Mouse (Mus musculus) brain, embryonic 18.5 days (tissue): Measurements from ENCODE around the gene Arhgef3.

Experiments used
- DNase-seq: peaks from one replicate; pipeline ENCODE4 v3.0.0-alpha.2; 2012; ENCODE audit warnings: low read depth, low spot score

Arhgef3 gene

DNA sequence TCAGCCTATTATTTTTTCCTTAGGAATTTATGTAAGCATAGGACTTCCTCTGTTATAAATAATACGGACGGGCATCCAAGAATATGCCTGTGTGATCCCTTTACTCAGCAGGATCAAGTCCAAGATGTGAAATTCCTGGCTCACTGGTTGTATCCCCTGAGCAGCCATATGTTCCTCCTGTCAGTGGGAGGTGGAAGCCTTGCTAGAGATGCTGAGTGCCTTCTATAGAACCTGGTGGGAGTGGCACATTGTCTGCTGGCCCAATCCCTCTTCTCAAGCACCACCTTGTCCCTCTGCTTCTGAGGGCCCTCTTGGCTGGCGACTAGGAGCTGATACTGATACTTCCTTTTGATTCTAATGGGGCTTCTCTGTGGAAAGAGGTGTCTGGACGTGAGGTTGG, 155.1 kb downstream of the Arhgef3 start:
- DNase-seq: no peak

- DNase-seq: no peak
Measured at GRCm38 (mm10) chr14:27270466-27270865, 155.8 kb downstream of the Arhgef3 start.

GRCm38 (mm10) chr14:27271371-27272071, 156.8 kb downstream of the Arhgef3 start:
- no peak for DNase-seq

GRCm38 (mm10) chr14:27272072-27272834, 157.6 kb downstream of the Arhgef3 start:
- DNase-seq: no peak

DNA sequence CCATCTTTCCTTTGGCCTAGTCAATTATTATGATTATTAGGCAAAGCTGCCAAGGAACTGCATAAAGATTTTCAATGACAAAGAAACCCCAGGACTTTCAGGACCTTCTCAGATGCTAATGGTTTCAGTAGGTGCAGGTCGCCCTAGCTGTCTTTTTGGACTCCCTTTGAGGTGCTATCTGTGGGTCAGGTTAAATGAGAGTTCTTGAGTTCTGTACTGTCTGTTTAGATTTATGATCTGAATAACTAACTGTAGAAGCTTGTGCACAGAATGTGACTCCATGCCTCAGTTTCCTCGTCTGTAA, 158.1 kb downstream of the Arhgef3 start:
- DNase-seq: no peak

DNA sequence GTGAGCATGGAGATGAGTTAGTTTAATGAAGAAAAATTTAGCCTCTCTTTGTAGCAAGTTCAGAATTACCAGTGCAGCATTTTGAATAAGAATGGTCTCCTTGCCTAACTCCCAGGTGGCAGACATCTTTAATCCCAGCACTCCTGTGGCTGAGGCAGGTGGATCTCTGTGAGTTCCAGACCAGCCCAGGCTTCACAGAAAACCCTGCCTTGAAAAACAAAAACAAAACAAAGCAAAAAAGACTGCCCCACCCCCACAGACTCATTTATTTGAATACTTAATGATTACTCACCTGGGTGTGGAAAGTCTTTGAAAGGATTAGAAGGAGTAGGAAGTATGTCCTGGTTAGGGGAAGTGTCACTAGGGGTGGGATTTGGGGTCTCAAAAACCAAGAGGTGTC, 158.5 kb downstream of the Arhgef3 start:
- no peak for DNase-seq

DNA sequence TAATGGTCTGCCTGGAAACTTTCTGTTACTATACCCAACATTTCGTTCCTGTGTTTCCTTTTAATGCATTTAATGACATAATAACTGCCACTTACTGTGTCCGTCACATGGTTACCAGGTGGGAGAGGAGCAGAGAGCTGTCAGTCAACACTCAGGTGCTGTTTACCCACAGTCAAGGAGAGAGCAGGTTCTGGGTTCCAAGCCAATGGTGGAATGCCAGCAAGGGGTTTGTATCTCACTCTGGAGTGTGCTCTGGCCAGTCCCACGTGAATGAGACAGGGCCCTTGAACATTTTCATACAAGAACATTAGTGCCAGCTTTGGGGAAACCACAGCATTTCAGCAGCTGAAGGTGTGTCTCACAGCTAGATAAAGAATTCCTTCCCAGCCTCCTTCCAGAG, 162.6 kb downstream of the Arhgef3 start:
- DNase-seq: no peak

DNA sequence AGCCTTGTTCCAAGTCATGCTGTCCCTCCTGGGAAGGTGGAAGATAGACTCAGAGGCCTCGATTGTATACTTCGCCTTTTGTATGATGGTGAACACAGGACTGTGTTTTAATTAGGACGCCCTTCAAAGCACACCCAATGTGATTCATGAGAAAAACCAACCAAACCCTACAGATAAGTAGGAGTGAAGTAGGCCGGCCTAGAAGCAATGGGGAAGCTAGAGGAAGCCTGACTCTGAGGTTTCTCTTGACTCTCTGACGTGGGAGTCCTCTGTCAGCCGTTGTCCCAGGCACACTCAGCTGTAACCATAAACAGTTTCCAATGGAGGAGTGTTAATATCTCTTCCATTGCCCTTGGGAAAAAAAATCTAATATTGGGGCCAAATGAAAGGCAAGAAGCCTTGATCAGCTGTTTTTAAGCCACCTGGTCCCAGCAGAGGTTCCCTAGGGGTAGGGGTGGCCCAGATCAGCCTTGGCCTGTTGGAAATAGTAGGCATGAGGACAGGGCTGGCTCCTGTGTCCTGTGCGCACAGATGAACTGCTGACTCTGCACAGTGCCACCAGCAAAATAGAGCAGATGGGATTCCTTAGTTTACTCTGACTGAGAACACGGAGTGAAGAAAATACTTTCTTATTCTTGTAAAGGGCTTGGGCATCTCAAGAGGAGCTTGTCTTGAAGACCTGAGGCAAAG, 165.6 kb downstream of the Arhgef3 start:
- no peak for DNase-seq

- DNase-seq: no peak
Measured at GRCm38 (mm10) chr14:27283956-27284355, 169.3 kb downstream of the Arhgef3 start.

DNA sequence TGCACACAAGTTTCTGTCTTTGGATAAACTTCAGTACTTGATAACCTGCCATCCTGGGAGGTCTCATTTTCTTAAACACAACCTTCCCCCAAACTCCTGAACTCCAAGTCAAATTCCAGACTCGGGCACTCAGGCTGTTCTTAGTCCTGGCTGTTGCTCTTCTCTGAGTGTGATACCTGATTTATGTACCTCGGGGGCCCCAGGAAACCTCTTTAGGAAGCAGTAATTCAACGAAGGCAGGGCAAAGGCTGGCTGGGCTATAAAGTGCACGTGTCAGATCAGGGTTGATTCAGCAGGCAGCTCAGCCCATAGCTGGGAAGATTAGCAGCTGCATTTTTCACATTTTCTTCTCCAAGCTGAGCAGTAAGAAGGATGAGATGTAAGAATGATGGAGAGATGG, 171.5 kb downstream of the Arhgef3 start:
- DNase-seq: no peak

GRCm38 (mm10) chr14:27289053-27289452, 174.4 kb downstream of the Arhgef3 start:
- DNase-seq: no peak

GRCm38 (mm10) chr14:27292101-27292500, 177.4 kb downstream of the Arhgef3 start:
- no peak for DNase-seq

- DNase-seq: no peak
Measured at GRCm38 (mm10) chr14:27295821-27296220, 181.1 kb downstream of the Arhgef3 start.

DNA sequence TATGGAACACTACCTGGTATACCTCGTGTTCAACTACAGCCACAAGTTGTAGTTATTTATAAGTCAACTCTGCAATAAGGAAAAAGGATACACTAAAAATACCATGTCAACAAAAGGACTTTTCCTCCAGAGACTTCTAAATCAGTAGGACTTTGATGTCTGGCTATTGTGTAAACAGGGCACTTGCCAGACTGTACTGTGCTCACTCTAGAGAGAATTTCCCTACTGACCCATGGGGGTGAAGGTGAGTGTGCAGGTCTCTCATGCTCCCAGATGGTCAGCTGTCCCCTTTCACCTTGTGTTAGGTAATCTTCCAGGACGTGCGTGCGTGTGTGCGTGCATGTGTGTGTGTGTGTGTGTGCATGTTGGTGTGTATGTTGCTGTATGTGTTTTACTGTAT, 182.3 kb downstream of the Arhgef3 start:
- no peak for DNase-seq

- no peak for DNase-seq
Measured at GRCm38 (mm10) chr14:27298875-27299274, 184.2 kb downstream of the Arhgef3 start.

DNA sequence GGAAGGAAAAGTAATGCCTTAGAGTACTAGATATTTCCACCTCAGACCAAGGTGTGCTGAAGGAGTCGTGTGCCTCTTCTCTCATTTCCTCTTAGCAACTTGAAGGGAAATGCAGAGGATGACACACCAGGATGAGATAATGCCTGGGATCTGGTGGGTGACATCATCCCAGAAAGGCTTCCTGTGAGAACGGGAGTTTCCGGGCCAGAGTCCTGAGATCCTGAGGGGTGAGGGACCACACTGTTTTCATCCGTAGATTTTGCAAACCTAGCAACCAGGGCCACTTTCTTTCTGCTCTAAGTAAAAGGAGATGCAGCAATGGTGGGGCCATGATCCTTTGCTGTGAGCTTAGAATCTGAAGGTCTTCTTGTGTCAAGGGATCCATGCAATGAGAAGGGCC, 185.0 kb downstream of the Arhgef3 start:
- DNase-seq: no peak

GRCm38 (mm10) chr14:27301768-27302499, 187.2 kb downstream of the Arhgef3 start:
- no peak for DNase-seq

GRCm38 (mm10) chr14:27303294-27303693, 188.6 kb downstream of the Arhgef3 start:
- DNase-seq: no peak

GRCm38 (mm10) chr14:27304408-27304807, 189.7 kb downstream of the Arhgef3 start:
- DNase-seq: no peak

GRCm38 (mm10) chr14:27308761-27309160, 194.1 kb downstream of the Arhgef3 start:
- no peak for DNase-seq

- no peak for DNase-seq
Measured at GRCm38 (mm10) chr14:27310559-27311242, 196.0 kb downstream of the Arhgef3 start.

DNA sequence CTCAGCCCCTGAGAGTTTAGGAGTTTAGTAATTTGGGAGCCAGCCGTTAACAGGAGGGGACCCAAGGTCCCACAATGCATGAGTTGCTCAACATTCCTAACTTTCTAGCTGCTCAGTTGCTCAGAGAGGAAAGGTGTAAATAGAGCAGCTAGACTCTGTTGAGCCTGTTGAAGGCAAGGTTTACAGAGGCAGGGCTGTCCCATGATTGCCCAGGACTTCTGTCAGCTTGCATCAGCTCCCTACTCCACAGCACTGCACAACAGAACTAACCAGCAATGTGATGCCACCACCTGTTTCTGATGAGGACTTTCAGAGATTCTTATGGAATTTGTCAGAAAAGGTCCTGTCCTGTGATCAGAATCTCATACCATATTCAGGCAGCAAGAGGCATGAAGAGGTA, 197.7 kb downstream of the Arhgef3 start:
- no peak for DNase-seq
